Mouse (Mus musculus) heart, postnatal 36 days (tissue): ENCODE results near the gene Ankef1. TPM values are rescaled to one million over a fixed set of nuclear protein-coding genes. Genes with fewer than 3 reads are reported as not detected.

Experiments used
- DNase-seq, 2 experiments: peaks; one replicate each; pipeline ENCODE4 v3.0.0; 2021 to 2022
- intact Hi-C: fragments of 180-260 bp; cut with DNase I; formaldehyde crosslinking; loops from one replicate; pipeline ENCODE4 v1.15.1; 2025
- total RNA-seq, 2 experiments: library from RNA; stranded (reverse); gene quantifications; 2 replicates each; pipeline ENCODE4 v1.2.3; 2021

Ankef1 gene
- total RNA-seq, 2 experiments from 2014 or later, result 0.31 TPM; not detected in 1

GRCm38 (mm10) chr2:136596451-136596850, 94.7 kb downstream of the Ankef1 start:
- DNase-seq, result peak; percentile 10 to 34
- intact Hi-C loops, result loop anchor here (2.0 to 5.0 kb wide), 3 partner anchors 109 to 448 kb away; no protein-coding TSS in a partner anchor

- no peak for DNase-seq
- intact Hi-C loops, result loop anchor here (5.0 kb wide), 2 partner anchors 111 to 124 kb away; no protein-coding TSS in a partner anchor
These were observed 97.0 kb downstream of the Ankef1 start for GRCm38 (mm10) chr2:136598743-136599142.

- no peak for DNase-seq
- intact Hi-C loops, result no loop called here
These were observed 99.0 kb downstream of the Ankef1 start for GRCm38 (mm10) chr2:136600651-136601170.

GRCm38 (mm10) chr2:136601206-136601605, 99.5 kb downstream of the Ankef1 start:
- no peak for DNase-seq
- intact Hi-C loops, result no loop called here

Other genes starting within 250 kb of the Ankef1 start
- not detected for gene Pak7, start 113.9 kb upstream of the Ankef1 start, total RNA-seq
- gene Snap25, start 211.5 kb downstream of the Ankef1 start, total RNA-seq, result under 1 TPM in 1 of 2 experiments, not detected in 1; 0.83 TPM